7 mouse cellular contexts compared by ENCODE assay signal in the genomic region with DNA sequence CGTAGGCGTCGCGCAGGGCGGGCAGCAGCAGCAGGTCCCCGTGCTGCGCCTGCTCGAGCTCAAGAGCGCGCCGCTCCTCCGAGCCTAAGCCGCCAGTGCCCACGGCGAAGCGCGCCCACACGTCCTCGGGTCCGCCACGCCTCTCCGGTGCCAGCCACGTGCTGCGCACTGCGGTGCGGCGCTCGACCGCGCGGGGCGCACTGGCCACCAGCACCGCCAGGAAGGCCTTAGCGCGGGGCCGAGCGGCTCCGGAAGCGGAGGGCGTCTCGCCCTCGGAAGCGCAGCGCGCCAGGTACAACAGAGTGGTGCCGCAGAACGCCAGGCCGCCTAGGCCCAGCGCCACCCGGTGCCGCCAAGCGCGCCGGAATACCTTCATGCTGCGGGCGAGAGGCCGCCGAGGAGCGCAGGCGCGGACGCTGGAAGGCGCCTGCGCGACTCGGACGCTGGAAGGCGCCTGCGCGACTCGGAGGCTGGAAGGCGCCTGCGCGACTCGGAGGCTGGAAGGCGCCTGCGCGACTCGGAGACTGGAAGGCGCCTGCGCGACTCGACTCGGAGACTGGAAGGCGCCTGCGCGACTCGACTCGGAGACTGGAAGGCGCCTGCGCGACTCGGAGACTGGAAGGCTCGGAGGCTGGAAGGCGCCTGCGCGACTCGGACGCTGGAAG. TPM values are rescaled to one million over a fixed set of nuclear protein-coding genes. Genes with fewer than 3 reads are reported as not detected.
A peak's percentile ranks its signal among the peaks of the same experiment; 100 is the strongest.
DNase-seq lines count a peak whose midpoint lies in the region; ATAC-seq and TF ChIP-seq lines count a peak whose summit lies in the region.

B3galt6 (minus strand) TSS at position 409 of the 665 bp plus-strand sequence.
Sdf4 (plus strand) TSS at position 632 of the 665 bp plus-strand sequence.

- H3K36me3 ChIP-seq in limb, embryonic 10.5 days, result peaks cover 39% of the 10 kb centered on the region
- peaks cover 16% of the 10 kb centered on the region for H3K36me3 ChIP-seq in midbrain, embryonic 12.5 days

- intact Hi-C loops in gastrocnemius, postnatal 14 days (cut with DNase I; ENCODE audit: low total_unique reads), result no loop called here

- under 1% methylated on average over 99 of the region's 99 CpGs for WGBS in limb, embryonic 10.5 days
- WGBS in midbrain, embryonic 12.5 days, result under 1% methylated on average over 99 of the region's 99 CpGs

- peak; percentile 82 for DNase-seq in adipocyte (ENCODE audit: low spot score)
- DNase-seq in gastrocnemius, postnatal 14 days, result peak; percentile 82
- DNase-seq in kidney, adult 18-20 months, result peak; percentile 93
- peak; percentile 85 for DNase-seq in limb, embryonic 10.5 days (ENCODE audit: low spot score)
- DNase-seq in skeletal muscle tissue, adult 2 months (ENCODE audit: low read depth, low spot score), result peak; percentile 96

- H3K4me2 ChIP-seq in midbrain, embryonic 12.5 days (replicated peaks), result peak within 1 kb of the TSS; percentile 95

- peaks cover 8% of the 10 kb centered on the region for H3K4me1 ChIP-seq in cortical plate, adult 2 months (ENCODE audit: control insufficient read depth, insufficient read depth, low read length)
- peaks cover 24% of the 10 kb centered on the region for H3K4me1 ChIP-seq in limb, embryonic 10.5 days
- H3K4me1 ChIP-seq in midbrain, embryonic 12.5 days, result peaks cover 30% of the 10 kb centered on the region

- TF ChIP-seq CTCF in cortical plate, adult 2 months (IDR thresholded peaks at IDR 0.05; ENCODE audit: extremely low read depth, insufficient read depth, low read length), result peak; percentile 44

- TF ChIP-seq POLR2A in cortical plate, adult 2 months (IDR thresholded peaks at IDR 0.05; ENCODE audit: extremely low read depth, insufficient read depth, low read length), result peak; percentile 49; the same call in 1 of the 2 replicates

- H3K9me3 ChIP-seq in limb, embryonic 10.5 days (replicated peaks), result no peaks in the 10 kb centered on the region
- H3K9me3 ChIP-seq in midbrain, embryonic 12.5 days, result no peaks in the 10 kb centered on the region

- peak within 1 kb of the TSS; percentile 77 for H3K9ac ChIP-seq in midbrain, embryonic 12.5 days (replicated peaks)

- peak within 1 kb of the TSS; percentile 75 for H3K4me3 ChIP-seq in cortical plate, adult 2 months (ENCODE audit: insufficient read depth, low read length)
- H3K4me3 ChIP-seq in limb, embryonic 10.5 days, result peak within 1 kb of the TSS; percentile 91
- peak within 1 kb of the TSS; percentile 76 for H3K4me3 ChIP-seq in midbrain, embryonic 12.5 days

- ATAC-seq in midbrain, embryonic 12.5 days (ENCODE audit: low FRiP score, low read depth), result peak; percentile 87

- peak within 1 kb of the TSS; percentile 98 for H3K27ac ChIP-seq in cortical plate, adult 2 months (ENCODE audit: insufficient read depth, low read length)
- H3K27ac ChIP-seq in limb, embryonic 10.5 days, result peak within 1 kb of the TSS; percentile 97
- H3K27ac ChIP-seq in midbrain, embryonic 12.5 days (replicated peaks), result peak within 1 kb of the TSS; percentile 84

- H3K27me3 ChIP-seq in limb, embryonic 10.5 days (ENCODE audit: low read depth, poor library complexity, severe bottlenecking), result no peaks in the 10 kb centered on the region
- no peaks in the 10 kb centered on the region for H3K27me3 ChIP-seq in midbrain, embryonic 12.5 days

RNA-seq across cellular contexts. Expression of gene B3galt6, which starts in this region (rescaled TPM):
- 8.9 and 11.0 TPM in 2 replicates for polyA plus RNA-seq in cortical plate, adult 2 months (2012; rRNA removed)
- total RNA-seq in gastrocnemius, postnatal 14 days (2021), result 1 to 10 TPM; 2.6 TPM
- 13.3 and 14.8 TPM in 2 replicates for polyA plus RNA-seq in limb, embryonic 10.5 days (2016; fragmentation: Nextera tagmentation; extraction: Ambion mirVana)
- 19.1 and 23.0 TPM in 2 replicates for polyA plus RNA-seq in midbrain, embryonic 12.5 days (2016; fragmentation: Nextera tagmentation; extraction: Ambion mirVana)

RNA-seq across cellular contexts. Expression of gene Sdf4, which starts in this region (rescaled TPM):
- polyA plus RNA-seq in cortical plate, adult 2 months (2012; rRNA removed), result 122 and 126 TPM in 2 replicates
- total RNA-seq in gastrocnemius, postnatal 14 days (2021), result 10 to 100 TPM; 77.4 to 78.0 TPM
- 143 and 149 TPM in 2 replicates for polyA plus RNA-seq in limb, embryonic 10.5 days (2016; fragmentation: Nextera tagmentation; extraction: Ambion mirVana)
- 120 and 130 TPM in 2 replicates for polyA plus RNA-seq in midbrain, embryonic 12.5 days (2016; fragmentation: Nextera tagmentation; extraction: Ambion mirVana)

Comparison
In these comparisons a context has a peak if more than half of its experiments do, and no peak if none do; other contexts are left out.
1. Peak in every context shown above with its lines: DNase-seq, ATAC-seq, H3K4me3 ChIP-seq and H3K27ac ChIP-seq.